Mouse (Mus musculus): ENCODE measurements around the gene Pacrg. TPM values are rescaled to one million over a fixed set of nuclear protein-coding genes. Genes with fewer than 3 reads are reported as not detected.

Gene Pacrg
- total and polyA plus RNA-seq, 2 experiments = not detected

- H3K4me3 ChIP-seq (ENCODE audit: insufficient read depth, low read depth, low read length) = no peak overlapping the region
- no peaks in the 10 kb centered on the region for H3K79me2 ChIP-seq (ENCODE audit: control insufficient read depth, insufficient read depth, low read length)
- H3K4me1 ChIP-seq (ENCODE audit: control insufficient read depth, insufficient read depth, low read length) = no peaks in the 10 kb centered on the region
- DNase-seq (ENCODE audit: extremely low read depth, low read depth, low spot score) = no peak
- TF ChIP-seq CTCF (IDR thresholded peaks at IDR 0.05; ENCODE audit: low read depth, low read length) = no peak
- TF ChIP-seq POLR2A (IDR thresholded peaks at IDR 0.05; ENCODE audit: extremely low read depth, insufficient read depth, low read length) = no peak
- no peaks in the 10 kb centered on the region for H3K27me3 ChIP-seq (ENCODE audit: control insufficient read depth, insufficient read depth, low read length)
- H3K27ac ChIP-seq (replicated peaks; ENCODE audit: insufficient read depth, low read depth, low read length) = no peak overlapping the region
- H3K36me3 ChIP-seq (ENCODE audit: control insufficient read depth, insufficient read depth, low read length) = no peaks in the 10 kb centered on the region
- 62% methylated on average over 3 of the region's 3 CpGs for WGBS
- no peak overlapping the region for H3K9ac ChIP-seq (ENCODE audit: low read depth, low read length)
Measured at GRCm38 (mm10) chr17:10791661-10792060, 48.5 kb downstream of the Pacrg start.

GRCm38 (mm10) chr17:10784401-10784920 is 55.6 kb downstream of the Pacrg start:
- WGBS = 88% methylated on average over 4 of the region's 4 CpGs
- H3K27me3 ChIP-seq (ENCODE audit: control insufficient read depth, insufficient read depth, low read length) = no peaks in the 10 kb centered on the region
- no peaks in the 10 kb centered on the region for H3K36me3 ChIP-seq (ENCODE audit: control insufficient read depth, insufficient read depth, low read length)
- H3K9ac ChIP-seq (ENCODE audit: low read depth, low read length) = no peak overlapping the region
- DNase-seq (ENCODE audit: extremely low read depth, low read depth, low spot score) = no peak
- H3K4me3 ChIP-seq (ENCODE audit: insufficient read depth, low read depth, low read length) = no peak overlapping the region
- no peaks in the 10 kb centered on the region for H3K79me2 ChIP-seq (ENCODE audit: control insufficient read depth, insufficient read depth, low read length)
- no peak for TF ChIP-seq POLR2A (IDR thresholded peaks at IDR 0.05; ENCODE audit: extremely low read depth, insufficient read depth, low read length)
- no peak for TF ChIP-seq CTCF (IDR thresholded peaks at IDR 0.05; ENCODE audit: low read depth, low read length)
- no peaks in the 10 kb centered on the region for H3K4me1 ChIP-seq (ENCODE audit: control insufficient read depth, insufficient read depth, low read length)
- no peak overlapping the region for H3K27ac ChIP-seq (replicated peaks; ENCODE audit: insufficient read depth, low read depth, low read length)

GRCm38 (mm10) chr17:10776503-10776902 is 63.6 kb downstream of the Pacrg start:
- no peaks in the 10 kb centered on the region for H3K27me3 ChIP-seq (ENCODE audit: control insufficient read depth, insufficient read depth, low read length)
- TF ChIP-seq POLR2A (IDR thresholded peaks at IDR 0.05; ENCODE audit: extremely low read depth, insufficient read depth, low read length) (no peak), CTCF (IDR thresholded peaks at IDR 0.05; ENCODE audit: low read depth, low read length) (no peak)
- WGBS = 61% methylated on average over 10 of the region's 10 CpGs
- no peak overlapping the region for H3K27ac ChIP-seq (replicated peaks; ENCODE audit: insufficient read depth, low read depth, low read length)
- DNase-seq (ENCODE audit: extremely low read depth, low read depth, low spot score) = no peak
- no peak overlapping the region for H3K4me3 ChIP-seq (ENCODE audit: insufficient read depth, low read depth, low read length)
- no peak overlapping the region for H3K9ac ChIP-seq (ENCODE audit: low read depth, low read length)
- H3K4me1 ChIP-seq (ENCODE audit: control insufficient read depth, insufficient read depth, low read length) = no peaks in the 10 kb centered on the region
- no peaks in the 10 kb centered on the region for H3K36me3 ChIP-seq (ENCODE audit: control insufficient read depth, insufficient read depth, low read length)
- no peaks in the 10 kb centered on the region for H3K79me2 ChIP-seq (ENCODE audit: control insufficient read depth, insufficient read depth, low read length)

- WGBS = 79% methylated on average over 1 of the region's 1 CpGs
- Histone ChIP-seq H3K4me3 (ENCODE audit: insufficient read depth, low read depth, low read length) (no peak overlapping the region), H3K9ac (ENCODE audit: low read depth, low read length) (no peak overlapping the region), H3K27ac (replicated peaks; ENCODE audit: insufficient read depth, low read depth, low read length) (no peak overlapping the region), H3K4me1 (ENCODE audit: control insufficient read depth, insufficient read depth, low read length) (no peaks in the 10 kb centered on the region), H3K79me2 (ENCODE audit: control insufficient read depth, insufficient read depth, low read length) (no peaks in the 10 kb centered on the region), H3K27me3 (ENCODE audit: control insufficient read depth, insufficient read depth, low read length) (no peaks in the 10 kb centered on the region), H3K36me3 (ENCODE audit: control insufficient read depth, insufficient read depth, low read length) (no peaks in the 10 kb centered on the region)
- DNase-seq (ENCODE audit: extremely low read depth, low read depth, low spot score) = no peak
- TF ChIP-seq CTCF (IDR thresholded peaks at IDR 0.05; ENCODE audit: low read depth, low read length) = no peak
- no peak for TF ChIP-seq POLR2A (IDR thresholded peaks at IDR 0.05; ENCODE audit: extremely low read depth, insufficient read depth, low read length)
Measured at GRCm38 (mm10) chr17:10774468-10774867, 65.6 kb downstream of the Pacrg start.

- TF ChIP-seq CTCF (IDR thresholded peaks at IDR 0.05; ENCODE audit: low read depth, low read length) = no peak
- TF ChIP-seq POLR2A (IDR thresholded peaks at IDR 0.05; ENCODE audit: extremely low read depth, insufficient read depth, low read length) = no peak
- no peak overlapping the region for H3K4me3 ChIP-seq (ENCODE audit: insufficient read depth, low read depth, low read length)
- no peaks in the 10 kb centered on the region for H3K27me3 ChIP-seq (ENCODE audit: control insufficient read depth, insufficient read depth, low read length)
- WGBS = 66% methylated on average over 3 of the region's 3 CpGs
- H3K27ac ChIP-seq (replicated peaks; ENCODE audit: insufficient read depth, low read depth, low read length) = no peak overlapping the region
- no peak overlapping the region for H3K9ac ChIP-seq (ENCODE audit: low read depth, low read length)
- no peaks in the 10 kb centered on the region for H3K79me2 ChIP-seq (ENCODE audit: control insufficient read depth, insufficient read depth, low read length)
- no peaks in the 10 kb centered on the region for H3K36me3 ChIP-seq (ENCODE audit: control insufficient read depth, insufficient read depth, low read length)
- H3K4me1 ChIP-seq (ENCODE audit: control insufficient read depth, insufficient read depth, low read length) = no peaks in the 10 kb centered on the region
- DNase-seq (ENCODE audit: extremely low read depth, low read depth, low spot score) = no peak
Measured at GRCm38 (mm10) chr17:10772207-10772606, 67.9 kb downstream of the Pacrg start.

GRCm38 (mm10) chr17:10769873-10770272 is 70.2 kb downstream of the Pacrg start:
- no peaks in the 10 kb centered on the region for H3K4me1 ChIP-seq (ENCODE audit: control insufficient read depth, insufficient read depth, low read length)
- H3K27me3 ChIP-seq (ENCODE audit: control insufficient read depth, insufficient read depth, low read length) = no peaks in the 10 kb centered on the region
- no peak overlapping the region for H3K4me3 ChIP-seq (ENCODE audit: insufficient read depth, low read depth, low read length)
- H3K36me3 ChIP-seq (ENCODE audit: control insufficient read depth, insufficient read depth, low read length) = no peaks in the 10 kb centered on the region
- TF ChIP-seq CTCF (IDR thresholded peaks at IDR 0.05; ENCODE audit: low read depth, low read length) (no peak), POLR2A (IDR thresholded peaks at IDR 0.05; ENCODE audit: extremely low read depth, insufficient read depth, low read length) (no peak)
- 91% methylated on average over 6 of the region's 6 CpGs for WGBS
- H3K79me2 ChIP-seq (ENCODE audit: control insufficient read depth, insufficient read depth, low read length) = no peaks in the 10 kb centered on the region
- H3K27ac ChIP-seq (replicated peaks; ENCODE audit: insufficient read depth, low read depth, low read length) = no peak overlapping the region
- DNase-seq (ENCODE audit: extremely low read depth, low read depth, low spot score) = no peak
- H3K9ac ChIP-seq (ENCODE audit: low read depth, low read length) = no peak overlapping the region

Data from liver, adult 2 months (tissue).